Mouse (Mus musculus) MEL (cell line): Measurements from ENCODE around the gene Faiml. TPM values are rescaled to one million over a fixed set of nuclear protein-coding genes. Genes with fewer than 3 reads are reported as not detected.

ENCODE experiments used
- DNase-seq: peaks from one replicate; pipeline ENCODE4 v3.0.0; 2011; ENCODE audit warnings: low read depth, low spot score
- H3K27ac ChIP-seq: 2 replicates; pipeline ENCODE4 v1.5.1; 2012; ENCODE audit warnings: low read depth, mild to moderate bottlenecking, control low read depth, low read length, moderate library complexity; ENCODE audit not compliant: control insufficient read depth
- H3K27me3 ChIP-seq, 2 experiments: fragments of 150-350 bp in 1 of 2; sonication (generic) in 1 of 2; 2 replicates each; pipeline ENCODE4 v1.6.1; 2012; ENCODE audit warnings: low read length in 2 of 2, mild to moderate bottlenecking in 2 of 2, improper control_type of control experiment in 1 of 2, moderate library complexity in 1 of 2; ENCODE audit not compliant: insufficient read depth in 2 of 2, control insufficient read depth in 1 of 2
- H3K36me3 ChIP-seq, 2 experiments: 2 replicates each; pipeline ENCODE4 v1.6.1; 2012 to 2014; ENCODE audit warnings: low read length in 2 of 2, improper control_type of control experiment in 1 of 2, inconsistent platforms in 1 of 2, mild to moderate bottlenecking in 1 of 2; ENCODE audit not compliant: insufficient read depth in 2 of 2, control insufficient read depth in 1 of 2
- H3K4me1 ChIP-seq, 2 experiments: fragments of 150-350 bp in 1 of 2; sonication (generic) in 1 of 2; 2 replicates each; pipeline ENCODE4 v1.6.1; 2012; ENCODE audit warnings: low read length in 2 of 2, improper control_type of control experiment in 1 of 2, mild to moderate bottlenecking in 1 of 2; ENCODE audit not compliant: insufficient read depth in 2 of 2, control insufficient read depth in 1 of 2
- H3K4me3 ChIP-seq, 2 experiments: fragments of 150-350 bp in 1 of 2; sonication (generic) in 1 of 2; 2 replicates each; pipeline ENCODE4 v1.5.1; 2012; ENCODE audit warnings: low read depth in 2 of 2, low read length in 2 of 2, mild to moderate bottlenecking in 2 of 2, moderate library complexity in 2 of 2, control low read depth in 1 of 2, improper control_type of control experiment in 1 of 2; ENCODE audit not compliant: control insufficient read depth in 1 of 2, insufficient read depth in 1 of 2
- H3K79me2 ChIP-seq: 2 replicates; pipeline ENCODE4 v1.6.1; 2012; ENCODE audit warnings: mild to moderate bottlenecking, low read length, moderate library complexity; ENCODE audit not compliant: control insufficient read depth, poor library complexity, insufficient read depth
- H3K9ac ChIP-seq: 2 replicates; pipeline ENCODE4 v1.6.1; 2012; ENCODE audit warnings: low read depth, mild to moderate bottlenecking, control low read depth, low read length, moderate library complexity; ENCODE audit not compliant: control insufficient read depth, poor library complexity, severe bottlenecking
- H3K9me3 ChIP-seq: fragments of 150-350 bp; sonication (generic); replicated peaks from 2 replicates; pipeline ENCODE4 v1.6.1; 2012; ENCODE audit warnings: mild to moderate bottlenecking, low read length, improper control_type of control experiment, moderate library complexity; ENCODE audit not compliant: insufficient read depth
- BHLHE40 ChIP-seq: IDR thresholded peaks from 2 replicates; pipeline ENCODE4 v1.6.1; 2012; ENCODE audit warnings: low read depth, mild to moderate bottlenecking, inconsistent platforms, low read length, improper control_type of control experiment, borderline replicate concordance
- CHD1 ChIP-seq: IDR thresholded peaks from 2 replicates; pipeline ENCODE4 v1.6.1; 2012; ENCODE audit warnings: low read depth, mild to moderate bottlenecking, inconsistent platforms, low read length, improper control_type of control experiment
- CHD2 ChIP-seq: IDR thresholded peaks from 2 replicates; pipeline ENCODE4 v1.6.1; 2011; ENCODE audit warnings: low read length, improper control_type of control experiment
- CTCF ChIP-seq, 3 experiments: IDR thresholded peaks in 2 of 3; conservative IDR thresholded peaks in 1 of 3; 2 replicates each; pipeline ENCODE4 v1.5.1; 2011 to 2012; ENCODE audit warnings: low read length in 3 of 3, low read depth in 2 of 3, mild to moderate bottlenecking in 2 of 3, improper control_type of control experiment in 1 of 3, inconsistent platforms in 1 of 3, mixed read lengths in 1 of 3, moderate library complexity in 1 of 3; ENCODE audit not compliant: control insufficient read depth in 1 of 3, insufficient read depth in 1 of 3, poor library complexity in 1 of 3, severe bottlenecking in 1 of 3
- E2F4 ChIP-seq: IDR thresholded peaks from 2 replicates; pipeline ENCODE4 v1.6.1; 2011; ENCODE audit warnings: low read depth, low read length, improper control_type of control experiment, borderline replicate concordance
- ELF1 ChIP-seq: IDR thresholded peaks from 2 replicates; pipeline ENCODE4 v1.6.1; 2014; ENCODE audit warnings: low read depth, mild to moderate bottlenecking, inconsistent platforms, low read length, improper control_type of control experiment, moderate library complexity
- EP300 ChIP-seq, 2 experiments: IDR thresholded peaks; 2 replicates each; pipeline ENCODE4 v1.6.1; 2011; ENCODE audit warnings: improper control_type of control experiment in 2 of 2, low read length in 2 of 2, low read depth in 1 of 2, mild to moderate bottlenecking in 1 of 2
- ETS1 ChIP-seq: IDR thresholded peaks from 2 replicates; pipeline ENCODE4 v1.6.1; 2012; ENCODE audit warnings: low read depth, mild to moderate bottlenecking, inconsistent platforms, low read length, improper control_type of control experiment, moderate library complexity
- GABPA ChIP-seq: IDR thresholded peaks from 2 replicates; pipeline ENCODE4 v1.6.1; 2012; ENCODE audit warnings: low read depth, mild to moderate bottlenecking, inconsistent platforms, low read length, improper control_type of control experiment, moderate library complexity
- GATA1 ChIP-seq: IDR thresholded peaks from 2 replicates; pipeline ENCODE4 v1.6.1; 2011; ENCODE audit warnings: low read depth, low read length, improper control_type of control experiment
- HCFC1 ChIP-seq: IDR thresholded peaks from 2 replicates; pipeline ENCODE4 v1.6.1; 2012; ENCODE audit warnings: low read depth, mild to moderate bottlenecking, inconsistent platforms, low read length, improper control_type of control experiment, moderate library complexity
- JUND ChIP-seq: IDR thresholded peaks from 2 replicates; pipeline ENCODE4 v1.6.1; 2011; ENCODE audit warnings: low read depth, mild to moderate bottlenecking, improper control_type of control experiment, low read length
- KAT2A ChIP-seq: conservative IDR thresholded peaks from 2 replicates; pipeline ENCODE4 v1.6.1; 2012; ENCODE audit warnings: low read depth, low read length, improper control_type of control experiment, inconsistent platforms
- MAFK ChIP-seq: IDR thresholded peaks from 2 replicates; pipeline ENCODE4 v1.6.1; 2011; ENCODE audit warnings: low read depth, mild to moderate bottlenecking, low read length, improper control_type of control experiment, borderline replicate concordance
- MAX ChIP-seq: IDR thresholded peaks from 2 replicates; pipeline ENCODE4 v1.6.1; 2011; ENCODE audit warnings: low read length, improper control_type of control experiment
- MEF2A ChIP-seq: IDR thresholded peaks from 2 replicates; pipeline ENCODE4 v1.6.1; 2014; ENCODE audit warnings: low read depth, mild to moderate bottlenecking, inconsistent platforms, low read length, improper control_type of control experiment; ENCODE audit not compliant: poor library complexity, insufficient replicate concordance, severe bottlenecking; ENCODE audit errors: extremely low read depth
- MXI1 ChIP-seq: IDR thresholded peaks from 2 replicates; pipeline ENCODE4 v1.6.1; 2011; ENCODE audit warnings: mild to moderate bottlenecking, low read depth, low read length, improper control_type of control experiment
- MYB ChIP-seq: IDR thresholded peaks from 2 replicates; pipeline ENCODE4 v1.6.1; 2011; ENCODE audit warnings: mild to moderate bottlenecking, low read depth, low read length, improper control_type of control experiment
- MYC ChIP-seq: IDR thresholded peaks from 2 replicates; pipeline ENCODE4 v1.6.1; 2011; ENCODE audit warnings: low read depth, mild to moderate bottlenecking, low read length, improper control_type of control experiment, moderate library complexity
- NELFE ChIP-seq: IDR thresholded peaks from 2 replicates; pipeline ENCODE4 v1.6.1; 2011; ENCODE audit warnings: low read depth, low read length, improper control_type of control experiment
- NRF1 ChIP-seq: IDR thresholded peaks from 2 replicates; pipeline ENCODE4 v1.6.1; 2014; ENCODE audit warnings: low read depth, mild to moderate bottlenecking, inconsistent platforms, low read length, improper control_type of control experiment, moderate library complexity; ENCODE audit not compliant: poor library complexity, insufficient read depth, severe bottlenecking
- POLR2A ChIP-seq, 2 experiments: IDR thresholded peaks; 2 replicates each; pipeline ENCODE4 v1.6.1; 2011 to 2012; ENCODE audit warnings: low read length in 2 of 2, mild to moderate bottlenecking in 2 of 2, control low read depth in 1 of 2, improper control_type of control experiment in 1 of 2, low read depth in 1 of 2, moderate library complexity in 1 of 2; ENCODE audit not compliant: control insufficient read depth in 1 of 2, insufficient read depth in 1 of 2, poor library complexity in 1 of 2
- POLR2AphosphoS2 ChIP-seq: IDR thresholded peaks from 2 replicates; pipeline ENCODE4 v1.6.1; 2011; ENCODE audit warnings: low read length, improper control_type of control experiment
- POLR2AphosphoS5 ChIP-seq: IDR thresholded peaks from 2 replicates; pipeline ENCODE4 v1.6.1; 2012; ENCODE audit warnings: low read depth, borderline replicate concordance, mild to moderate bottlenecking, inconsistent platforms, low read length, moderate library complexity, mixed read lengths
- RAD21 ChIP-seq: IDR thresholded peaks from 2 replicates; pipeline ENCODE4 v1.6.1; 2011; ENCODE audit warnings: mild to moderate bottlenecking, low read depth, low read length, improper control_type of control experiment
- RCOR1 ChIP-seq: IDR thresholded peaks from 2 replicates; pipeline ENCODE4 v1.6.1; 2012; ENCODE audit warnings: low read depth, mild to moderate bottlenecking, inconsistent platforms, low read length, improper control_type of control experiment
- SIN3A ChIP-seq: IDR thresholded peaks from 2 replicates; pipeline ENCODE4 v1.6.1; 2012; ENCODE audit warnings: low read length, improper control_type of control experiment, inconsistent platforms
- SMC3 ChIP-seq: IDR thresholded peaks from 2 replicates; pipeline ENCODE4 v1.6.1; 2011; ENCODE audit warnings: low read depth, low read length, improper control_type of control experiment
- TAL1 ChIP-seq: IDR thresholded peaks from 2 replicates; pipeline ENCODE4 v1.6.1; 2012; ENCODE audit warnings: mild to moderate bottlenecking, inconsistent platforms, low read length, moderate library complexity, mixed read lengths
- TBP ChIP-seq: IDR thresholded peaks from 2 replicates; pipeline ENCODE4 v1.8.0; 2011; ENCODE audit warnings: low read depth, low read length, improper control_type of control experiment
- TCF12 ChIP-seq: IDR thresholded peaks from 2 replicates; pipeline ENCODE4 v1.6.1; 2014; ENCODE audit warnings: low read depth, mild to moderate bottlenecking, inconsistent platforms, low read length, improper control_type of control experiment, moderate library complexity
- UBTF ChIP-seq: IDR thresholded peaks from 2 replicates; pipeline ENCODE4 v1.6.1; 2012; ENCODE audit warnings: low read depth, mild to moderate bottlenecking, inconsistent platforms, low read length, improper control_type of control experiment, moderate library complexity, borderline replicate concordance; ENCODE audit not compliant: insufficient read depth
- USF1 ChIP-seq: IDR thresholded peaks from 2 replicates; pipeline ENCODE4 v1.6.1; 2014; ENCODE audit warnings: low read depth, mild to moderate bottlenecking, inconsistent platforms, low read length, improper control_type of control experiment, moderate library complexity
- USF2 ChIP-seq, 2 experiments: IDR thresholded peaks; 2 replicates each; pipeline ENCODE4 v1.6.1; 2011 to 2012; ENCODE audit warnings: improper control_type of control experiment in 2 of 2, low read length in 2 of 2, borderline replicate concordance in 1 of 2, inconsistent platforms in 1 of 2, low read depth in 1 of 2, mild to moderate bottlenecking in 1 of 2; ENCODE audit not compliant: insufficient read depth in 1 of 2
- ZC3H11A ChIP-seq: IDR thresholded peaks from 2 replicates; pipeline ENCODE4 v1.6.1; 2012; ENCODE audit warnings: low read depth, mild to moderate bottlenecking, inconsistent platforms, low read length, improper control_type of control experiment
- ZKSCAN1 ChIP-seq: IDR thresholded peaks from 2 replicates; pipeline ENCODE4 v1.6.1; 2012; ENCODE audit warnings: low read depth, mild to moderate bottlenecking, inconsistent platforms, low read length, improper control_type of control experiment, moderate library complexity
- ZMIZ1 ChIP-seq: IDR thresholded peaks from 2 replicates; pipeline ENCODE4 v1.6.1; 2012; ENCODE audit warnings: low read depth, mild to moderate bottlenecking, inconsistent platforms, low read length, improper control_type of control experiment, moderate library complexity
- ZNF384 ChIP-seq: IDR thresholded peaks from 2 replicates; pipeline ENCODE4 v1.6.1; 2012; ENCODE audit warnings: low read depth, mild to moderate bottlenecking, inconsistent platforms, low read length, improper control_type of control experiment
- polyA plus RNA-seq, 2 experiments: library from polyadenylated mRNA; stranded (reverse) in 1 of 2; unstranded in 1 of 2; fragments of >175 nt in 1 of 2; fragments of >200 nt in 1 of 2; gene quantifications; 2 replicates each; pipeline versions ENCODE4 v1.2.1 to v1.2.4; 2012; ENCODE audit warnings: low replicate concordance in 2 of 2, low read depth in 1 of 2; ENCODE audit not compliant: insufficient read length in 2 of 2, insufficient read depth in 1 of 2, missing spikeins in 1 of 2
- total RNA-seq: library from RNA; depleted of rRNA; stranded (reverse); fragments of 300-350 nt; gene quantifications from 2 replicates; pipeline ENCODE4 v1.2.3, GENCODE M21; 2012

Gene Faiml
- total and polyA plus RNA-seq, 3 experiments: not detected

DNA sequence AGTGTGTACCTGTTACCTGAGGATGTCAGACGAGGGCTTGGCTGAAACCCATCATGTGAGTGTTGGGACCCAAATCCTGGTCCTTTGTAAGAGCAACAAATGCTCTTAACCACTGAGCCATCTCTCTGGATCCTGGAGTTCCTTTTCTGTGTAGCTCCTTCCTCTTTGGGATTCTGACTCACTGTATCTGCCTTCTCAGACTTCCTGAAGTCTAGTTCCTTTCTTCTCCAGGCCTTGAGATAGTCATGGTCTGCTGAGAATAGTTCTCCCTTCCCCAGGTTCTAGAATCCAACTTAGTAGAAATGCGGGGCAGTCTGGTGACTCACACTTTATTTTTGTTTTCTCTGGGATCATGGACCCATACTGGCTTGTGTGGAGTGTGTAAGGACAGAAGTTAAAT is 24.4 kb downstream of the Faiml start:
- Histone ChIP-seq H3K9ac (no peak overlapping the region), H3K4me1 (peaks cover 8 to 34% of the 10 kb centered on the region in 2 experiments), H3K36me3 (peaks cover 0 to 31% of the 10 kb centered on the region in 2 experiments; a peak in 2 of 4 replicates), H3K9me3 (no peaks in the 10 kb centered on the region), H3K79me2 (no peaks in the 10 kb centered on the region), H3K27ac (peak overlapping the region; percentile 39; the same call in 1 of the 2 replicates), H3K4me3 (no peak overlapping the region), H3K27me3 (no peaks in the 10 kb centered on the region)
- DNase-seq: peak; percentile 75
- TF ChIP-seq MEF2A: no peak
- TF ChIP-seq CHD2: no peak; the same call in 1 of the 2 replicates
- no peak for TF ChIP-seq POLR2AphosphoS2
- TF ChIP-seq ZNF384: no peak
- no peak for TF ChIP-seq USF1
- TF ChIP-seq RCOR1: peak; percentile 75
- TF ChIP-seq ETS1: peak; percentile 75
- TF ChIP-seq MAX: no peak
- no peak for TF ChIP-seq E2F4
- TF ChIP-seq TAL1: peak; percentile 72
- TF ChIP-seq JUND: peak; percentile 78; the same call in 1 of the 2 replicates
- no peak for TF ChIP-seq BHLHE40
- no peak for TF ChIP-seq GABPA
- TF ChIP-seq TCF12: peak; percentile 91
- no peak for TF ChIP-seq MXI1
- peak; percentile 29; the same call in 1 of the 2 replicates for TF ChIP-seq MYB
- TF ChIP-seq NELFE: no peak
- no peak; the same call in 1 of the 2 replicates for TF ChIP-seq TBP
- TF ChIP-seq ZKSCAN1: no peak
- no peak for TF ChIP-seq POLR2A (IDR thresholded peaks at IDR 0.05; ENCODE audit: control insufficient read depth in 1 of 2, insufficient read depth in 1 of 2, low read depth in 1 of 2, low read length in 2 of 2, poor library complexity in 1 of 2)
- TF ChIP-seq MAFK: no peak
- 0 out of 2 replicates have a peak, but pooled peaks have one; percentile 43 for TF ChIP-seq ELF1
- TF ChIP-seq POLR2AphosphoS5: no peak
- TF ChIP-seq MYC: no peak
- no peak for TF ChIP-seq CHD1
- no peak for TF ChIP-seq SIN3A
- no peak for TF ChIP-seq CTCF (IDR thresholded peaks at IDR 0.05 in 2 of 3, conservative IDR thresholded peaks at IDR 0.05 in 1 of 3; ENCODE audit: control insufficient read depth in 1 of 3, insufficient read depth in 1 of 3, low read depth in 2 of 3, low read length in 3 of 3, poor library complexity in 1 of 3, severe bottlenecking in 1 of 3)
- no peak for TF ChIP-seq USF2 (IDR thresholded peaks at IDR 0.05; ENCODE audit: borderline replicate concordance in 1 of 2, insufficient read depth in 1 of 2, low read depth in 1 of 2, low read length in 2 of 2)
- no peak for TF ChIP-seq ZC3H11A
- no peak for TF ChIP-seq RAD21
- TF ChIP-seq NRF1: no peak
- no peak for TF ChIP-seq KAT2A
- TF ChIP-seq EP300 (IDR thresholded peaks at IDR 0.05; ENCODE audit: low read depth in 1 of 2, low read length in 2 of 2): peak; percentile 89 to 99
- no peak for TF ChIP-seq SMC3
- no peak for TF ChIP-seq ZMIZ1
- peak; percentile 89 for TF ChIP-seq GATA1
- no peak for TF ChIP-seq UBTF
- no peak for TF ChIP-seq HCFC1
